Mouse (Mus musculus): ENCODE measurements around the gene Jrkl. TPM values are rescaled to one million over a fixed set of nuclear protein-coding genes. Genes with fewer than 3 reads are reported as not detected.

Gene Jrkl
- 5.9 and 6.2 TPM in 2 replicates for polyA plus RNA-seq (2014; fragmentation: Nextera tagmentation; extraction: Ambion mirVana)

- DNase-seq (ENCODE audit: low spot score) = peak; percentile 76
- H3K36me3 ChIP-seq (ENCODE audit: control insufficient read depth, insufficient read depth, low read length) = no peaks in the 10 kb centered on the region
Measured at GRCm38 (mm10) chr9:13245481-13245880, at the start of gene Jrkl. TSS of gene Jrkl (minus strand) at chr9:13245829.

DNA sequence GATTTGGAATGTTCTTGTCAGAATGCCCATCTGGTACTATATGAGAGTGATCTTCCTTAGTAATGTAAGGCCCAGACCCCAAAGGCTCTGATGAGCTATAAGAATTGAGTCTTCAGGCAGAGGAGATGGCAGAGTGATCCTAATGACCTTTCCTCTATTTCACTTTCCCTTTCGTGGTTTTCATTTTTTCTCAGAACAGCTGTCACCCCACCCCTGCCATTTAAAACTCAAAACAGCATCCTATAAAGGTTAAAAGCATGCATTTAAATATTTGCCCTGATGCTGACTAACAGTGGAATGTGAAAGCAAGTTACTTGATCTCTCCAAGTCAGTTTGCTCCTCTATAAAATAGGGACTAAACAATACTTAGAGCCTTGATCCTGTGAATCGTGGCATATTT lies 41.9 kb upstream of the Jrkl start:
- no peaks in the 10 kb centered on the region for H3K36me3 ChIP-seq (ENCODE audit: control insufficient read depth, insufficient read depth, low read length)
- H3K4me1 ChIP-seq (replicated peaks; ENCODE audit: control insufficient read depth, insufficient read depth, low read length) = no peaks in the 10 kb centered on the region
- no peaks in the 10 kb centered on the region for H3K9me3 ChIP-seq (ENCODE audit: control insufficient read depth, low read length)
- no peak overlapping the region for H3K4me2 ChIP-seq (ENCODE audit: low read length)
- H3K27ac ChIP-seq (ENCODE audit: low read depth) = no peak overlapping the region
- ATAC-seq (replicated peaks; ENCODE audit: low FRiP score, low TSS enrichment, low read depth) (no peak), DNase-seq (ENCODE audit: low spot score) (no peak)
- 74% methylated on average over 2 of the region's 2 CpGs for WGBS
- no peak overlapping the region for H3K9ac ChIP-seq (ENCODE audit: low read length)
- H3K27me3 ChIP-seq (replicated peaks; ENCODE audit: control insufficient read depth, insufficient read depth, low read length) = no peaks in the 10 kb centered on the region
- no peak overlapping the region for H3K4me3 ChIP-seq (ENCODE audit: low read depth, low read length)

More at GRCm38 (mm10) chr9:13245481-13245880, at the start of gene Jrkl:
- Histone ChIP-seq H3K4me2 (ENCODE audit: low read length) (peak within 1 kb of the TSS; percentile 56), H3K9ac (ENCODE audit: low read length) (peak within 1 kb of the TSS; percentile 55), H3K27me3 (replicated peaks; ENCODE audit: control insufficient read depth, insufficient read depth, low read length) (no peaks in the 10 kb centered on the region), H3K4me1 (replicated peaks; ENCODE audit: control insufficient read depth, insufficient read depth, low read length) (peaks cover 3% of the 10 kb centered on the region; the same call in 1 of the 2 replicates), H3K27ac (ENCODE audit: low read depth) (peak within 1 kb of the TSS; percentile 75), H3K9me3 (ENCODE audit: control insufficient read depth, low read length) (no peaks in the 10 kb centered on the region), H3K4me3 (ENCODE audit: low read depth, low read length) (peak within 1 kb of the TSS; percentile 60)
- WGBS = 6% methylated on average over 10 of the region's 10 CpGs
- no peak for ATAC-seq (replicated peaks; ENCODE audit: low FRiP score, low TSS enrichment, low read depth)

GRCm38 (mm10) chr9:13273219-13273618 lies 27.6 kb upstream of the Jrkl start:
- Histone ChIP-seq H3K4me1 (replicated peaks; ENCODE audit: control insufficient read depth, insufficient read depth, low read length) (no peaks in the 10 kb centered on the region), H3K4me2 (ENCODE audit: low read length) (no peak overlapping the region), H3K27me3 (replicated peaks; ENCODE audit: control insufficient read depth, insufficient read depth, low read length) (no peaks in the 10 kb centered on the region), H3K4me3 (ENCODE audit: low read depth, low read length) (no peak overlapping the region), H3K36me3 (ENCODE audit: control insufficient read depth, insufficient read depth, low read length) (no peaks in the 10 kb centered on the region), H3K9me3 (ENCODE audit: control insufficient read depth, low read length) (no peaks in the 10 kb centered on the region), H3K9ac (ENCODE audit: low read length) (no peak overlapping the region), H3K27ac (ENCODE audit: low read depth) (no peak overlapping the region)
- DNase-seq (ENCODE audit: low spot score) (no peak), ATAC-seq (replicated peaks; ENCODE audit: low FRiP score, low TSS enrichment, low read depth) (no peak)
- WGBS = 89% methylated on average over 1 of the region's 1 CpGs

- no peaks in the 10 kb centered on the region for H3K36me3 ChIP-seq (ENCODE audit: control insufficient read depth, insufficient read depth, low read length)
- H3K9me3 ChIP-seq (ENCODE audit: control insufficient read depth, low read length) = no peaks in the 10 kb centered on the region
- DNase-seq (ENCODE audit: low spot score) (no peak), ATAC-seq (replicated peaks; ENCODE audit: low FRiP score, low TSS enrichment, low read depth) (no peak)
- WGBS = 72% methylated on average over 3 of the region's 3 CpGs
- H3K9ac ChIP-seq (ENCODE audit: low read length) = no peak overlapping the region
- H3K4me3 ChIP-seq (ENCODE audit: low read depth, low read length) = no peak overlapping the region
- H3K4me1 ChIP-seq (replicated peaks; ENCODE audit: control insufficient read depth, insufficient read depth, low read length) = no peaks in the 10 kb centered on the region
- no peak overlapping the region for H3K4me2 ChIP-seq (ENCODE audit: low read length)
- no peaks in the 10 kb centered on the region for H3K27me3 ChIP-seq (replicated peaks; ENCODE audit: control insufficient read depth, insufficient read depth, low read length)
- no peak overlapping the region for H3K27ac ChIP-seq (ENCODE audit: low read depth)
Measured at GRCm38 (mm10) chr9:13260980-13261379, 15.4 kb upstream of the Jrkl start.

GRCm38 (mm10) chr9:13258173-13258572 lies 12.5 kb upstream of the Jrkl start:
- Histone ChIP-seq H3K27ac (ENCODE audit: low read depth) (no peak overlapping the region), H3K9ac (ENCODE audit: low read length) (no peak overlapping the region), H3K9me3 (ENCODE audit: control insufficient read depth, low read length) (no peaks in the 10 kb centered on the region), H3K4me2 (ENCODE audit: low read length) (no peak overlapping the region), H3K36me3 (ENCODE audit: control insufficient read depth, insufficient read depth, low read length) (no peaks in the 10 kb centered on the region), H3K4me1 (replicated peaks; ENCODE audit: control insufficient read depth, insufficient read depth, low read length) (no peaks in the 10 kb centered on the region), H3K27me3 (replicated peaks; ENCODE audit: control insufficient read depth, insufficient read depth, low read length) (no peaks in the 10 kb centered on the region), H3K4me3 (ENCODE audit: low read depth, low read length) (no peak overlapping the region)
- DNase-seq (ENCODE audit: low spot score) (no peak), ATAC-seq (replicated peaks; ENCODE audit: low FRiP score, low TSS enrichment, low read depth) (no peak)
- 87% methylated on average over 2 of the region's 2 CpGs for WGBS

DNA sequence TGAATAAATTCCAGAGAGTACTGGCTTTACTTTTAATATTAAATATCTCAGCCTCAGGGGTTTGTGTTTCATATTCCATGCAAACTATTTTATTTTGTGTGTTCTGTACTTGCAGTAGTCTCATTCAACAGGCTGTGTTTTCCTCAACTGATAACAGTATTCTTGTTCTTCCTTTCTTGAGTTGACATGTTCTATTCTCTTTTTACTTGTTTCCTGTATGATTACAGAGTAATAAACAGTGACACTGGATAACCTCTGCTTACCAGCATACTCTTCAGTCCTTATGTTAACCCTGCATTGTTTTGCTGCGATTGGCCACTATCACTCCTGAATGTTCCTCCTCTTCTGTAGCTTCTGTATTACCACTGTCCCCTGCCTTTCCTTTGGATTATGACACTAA lies 11.1 kb upstream of the Jrkl start:
- Histone ChIP-seq H3K27ac (ENCODE audit: low read depth) (no peak overlapping the region), H3K4me3 (ENCODE audit: low read depth, low read length) (no peak overlapping the region), H3K36me3 (ENCODE audit: control insufficient read depth, insufficient read depth, low read length) (no peaks in the 10 kb centered on the region), H3K9ac (ENCODE audit: low read length) (no peak overlapping the region), H3K9me3 (ENCODE audit: control insufficient read depth, low read length) (no peaks in the 10 kb centered on the region), H3K4me2 (ENCODE audit: low read length) (no peak overlapping the region), H3K27me3 (replicated peaks; ENCODE audit: control insufficient read depth, insufficient read depth, low read length) (no peaks in the 10 kb centered on the region), H3K4me1 (replicated peaks; ENCODE audit: control insufficient read depth, insufficient read depth, low read length) (no peaks in the 10 kb centered on the region)
- DNase-seq (ENCODE audit: low spot score) (no peak), ATAC-seq (replicated peaks; ENCODE audit: low FRiP score, low TSS enrichment, low read depth) (no peak)
- WGBS = 94% methylated on average over 1 of the region's 1 CpGs

- H3K9ac ChIP-seq (ENCODE audit: low read length) = no peak overlapping the region
- H3K4me3 ChIP-seq (ENCODE audit: low read depth, low read length) = no peak overlapping the region
- ATAC-seq (replicated peaks; ENCODE audit: low FRiP score, low TSS enrichment, low read depth) = no peak
- H3K9me3 ChIP-seq (ENCODE audit: control insufficient read depth, low read length) = no peaks in the 10 kb centered on the region
- no peak overlapping the region for H3K4me2 ChIP-seq (ENCODE audit: low read length)
- H3K36me3 ChIP-seq (ENCODE audit: control insufficient read depth, insufficient read depth, low read length) = no peaks in the 10 kb centered on the region
- no peaks in the 10 kb centered on the region for H3K27me3 ChIP-seq (replicated peaks; ENCODE audit: control insufficient read depth, insufficient read depth, low read length)
- no peak for DNase-seq (ENCODE audit: low spot score)
- H3K4me1 ChIP-seq (replicated peaks; ENCODE audit: control insufficient read depth, insufficient read depth, low read length) = peaks cover 3% of the 10 kb centered on the region; the same call in 1 of the 2 replicates
- WGBS = 82% methylated on average over 2 of the region's 2 CpGs
- no peak overlapping the region for H3K27ac ChIP-seq (ENCODE audit: low read depth)
Measured at GRCm38 (mm10) chr9:13251251-13251650, 5.6 kb upstream of the Jrkl start.

- ATAC-seq (replicated peaks; ENCODE audit: low FRiP score, low TSS enrichment, low read depth) = no peak
- Histone ChIP-seq H3K27ac (ENCODE audit: low read depth) (no peak overlapping the region), H3K27me3 (replicated peaks; ENCODE audit: control insufficient read depth, insufficient read depth, low read length) (no peaks in the 10 kb centered on the region), H3K4me1 (replicated peaks; ENCODE audit: control insufficient read depth, insufficient read depth, low read length) (peaks cover 3% of the 10 kb centered on the region; the same call in 1 of the 2 replicates), H3K9ac (ENCODE audit: low read length) (no peak overlapping the region), H3K4me2 (ENCODE audit: low read length) (no peak overlapping the region), H3K36me3 (ENCODE audit: control insufficient read depth, insufficient read depth, low read length) (no peaks in the 10 kb centered on the region), H3K9me3 (ENCODE audit: control insufficient read depth, low read length) (no peaks in the 10 kb centered on the region), H3K4me3 (ENCODE audit: low read depth, low read length) (no peak overlapping the region)
- 92% methylated on average over 4 of the region's 4 CpGs for WGBS
- DNase-seq (ENCODE audit: low spot score) = no peak
Measured at GRCm38 (mm10) chr9:13248104-13248503, 2.5 kb upstream of the Jrkl start.

DNA sequence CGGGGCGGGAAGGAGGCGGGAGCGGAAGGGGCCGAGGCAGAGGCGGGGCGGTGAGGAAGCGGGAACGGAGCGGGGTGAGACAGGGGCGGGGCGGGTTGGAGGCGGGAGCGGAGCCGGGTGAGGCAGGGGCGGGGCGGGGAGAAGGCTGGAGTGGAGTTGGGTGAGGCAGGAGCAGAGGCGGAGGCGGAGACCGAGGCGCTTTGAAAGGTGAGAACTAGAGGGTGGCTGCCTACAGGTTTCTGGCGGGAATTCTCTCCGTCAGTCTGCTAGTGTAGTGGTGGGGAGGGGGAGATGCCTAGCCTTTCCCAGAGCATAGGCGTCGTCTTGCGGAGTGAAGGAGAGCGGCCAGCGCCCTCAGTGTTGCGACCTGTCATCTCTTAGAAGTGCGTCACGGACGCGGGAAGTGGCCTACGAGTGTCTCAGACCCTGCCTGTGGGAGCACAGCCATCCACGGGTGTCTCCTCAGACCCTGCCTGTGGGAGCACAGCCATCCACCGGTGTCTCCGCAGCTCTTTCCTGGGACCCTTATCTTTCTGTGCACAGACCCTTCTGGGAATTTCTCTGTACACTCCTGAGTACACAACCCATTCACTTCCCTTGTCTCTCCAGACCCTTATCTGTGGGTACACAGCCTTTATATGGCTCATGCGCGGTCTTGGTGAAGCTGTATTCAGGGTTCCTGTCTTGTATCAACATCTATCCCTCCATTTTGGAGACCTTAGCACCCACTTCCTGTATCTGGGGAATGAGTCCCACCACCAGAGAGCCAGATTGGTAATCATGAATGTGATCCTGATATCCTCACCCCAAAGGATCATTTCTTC lies 1.4 kb upstream of the Jrkl start, which contains the start of gene Ccdc82:
Ccdc82 (plus strand) TSS at position 141 of the 824 bp plus-strand sequence.
- Histone ChIP-seq H3K9me3 (ENCODE audit: control insufficient read depth, low read length) (no peaks in the 10 kb centered on the region), H3K27ac (ENCODE audit: low read depth) (peak within 1 kb of the TSS; percentile 75), H3K9ac (ENCODE audit: low read length) (peak within 1 kb of the TSS; percentile 63), H3K4me2 (ENCODE audit: low read length) (peak within 1 kb of the TSS; percentile 86), H3K4me3 (ENCODE audit: low read depth, low read length) (peak within 1 kb of the TSS; percentile 60), H3K4me1 (replicated peaks; ENCODE audit: control insufficient read depth, insufficient read depth, low read length) (peaks cover 3% of the 10 kb centered on the region; the same call in 1 of the 2 replicates), H3K27me3 (replicated peaks; ENCODE audit: control insufficient read depth, insufficient read depth, low read length) (no peaks in the 10 kb centered on the region), H3K36me3 (ENCODE audit: control insufficient read depth, insufficient read depth, low read length) (no peaks in the 10 kb centered on the region)
- WGBS = 4% methylated on average over 27 of the region's 39 CpGs
- ATAC-seq (replicated peaks; ENCODE audit: low FRiP score, low TSS enrichment, low read depth) (peak; percentile 98), DNase-seq (ENCODE audit: low spot score) (peak; percentile 91)
